Mouse (Mus musculus) stomach, embryonic 16.5 days (tissue): Measurements from ENCODE around the gene Klf11. TPM values are rescaled to one million over a fixed set of nuclear protein-coding genes. Genes with fewer than 3 reads are reported as not detected.

Source experiments
- ATAC-seq: fragments of 200-750 bp; cut with Nextera tagmentation; 2 replicates; pipeline ENCODE4 v1.8.0; 2017; ENCODE audit warnings: moderate number of reproducible peaks, moderate TSS enrichment; ENCODE audit not compliant: insufficient read depth, low FRiP score
- H3K27ac ChIP-seq: fragments of 300-500 bp; sonication (generic); 2 replicates; pipeline ENCODE4 v1.5.1; 2014; ENCODE audit warnings: low read length
- H3K27me3 ChIP-seq: fragments of 300-500 bp; sonication (generic); 2 replicates; pipeline ENCODE4 v1.6.1; 2014; ENCODE audit warnings: low read length, control low read depth, mixed read lengths; ENCODE audit not compliant: control insufficient read depth, insufficient read depth
- H3K36me3 ChIP-seq: fragments of 300-500 bp; sonication (generic); 2 replicates; pipeline ENCODE4 v1.6.1; 2014; ENCODE audit warnings: low read length; ENCODE audit not compliant: control insufficient read depth, insufficient read depth
- H3K4me1 ChIP-seq: fragments of 300-500 bp; sonication (generic); 2 replicates; pipeline ENCODE4 v1.6.1; 2014; ENCODE audit warnings: low read length, control low read depth, mixed read lengths; ENCODE audit not compliant: control insufficient read depth, insufficient read depth
- H3K4me2 ChIP-seq: fragments of 300-500 bp; sonication (generic); 2 replicates; pipeline ENCODE4 v1.6.1; 2014; ENCODE audit warnings: low read depth, low read length, mixed read lengths
- H3K4me3 ChIP-seq: fragments of 300-500 bp; sonication (generic); replicated peaks from 2 replicates; pipeline ENCODE4 v1.5.1; 2014; ENCODE audit warnings: mild to moderate bottlenecking, low read length
- H3K9ac ChIP-seq: fragments of 300-500 bp; sonication (generic); 2 replicates; pipeline ENCODE4 v1.6.1; 2014; ENCODE audit warnings: low read length
- H3K9me3 ChIP-seq: fragments of 300-500 bp; sonication (generic); replicated peaks from 2 replicates; pipeline ENCODE4 v1.6.1; 2016; ENCODE audit warnings: low read length, control low read depth; ENCODE audit not compliant: control insufficient read depth
- WGBS: fragments of 180-500 bp; shearing (Covaris S2); extraction: QIAGEN DNeasy Blood & Tissue Kit; methylation state at CpG from one replicate; pipeline ENCODE4 v1.1.7; 2014; 5-methylcytosine and 5-hydroxymethylcytosine counted together
- polyA plus RNA-seq: library from polyadenylated mRNA; unstranded; fragments of >200 nt; fragmentation: Nextera tagmentation; extraction: Ambion mirVana; gene quantifications from 2 replicates; pipeline ENCODE4 v1.2.1, GENCODE M21; 2015

The Klf11 gene
- polyA plus RNA-seq, 1 experiment from 2014 or later: 12.8 TPM

- H3K4me3 ChIP-seq: no peak overlapping the region
- 83% methylated on average over 5 of the region's 5 CpGs for WGBS
- H3K27ac ChIP-seq: no peak overlapping the region
- H3K36me3 ChIP-seq: no peaks in the 10 kb centered on the region
- no peak for ATAC-seq
- no peaks in the 10 kb centered on the region for H3K9me3 ChIP-seq
- H3K27me3 ChIP-seq: no peaks in the 10 kb centered on the region
- no peaks in the 10 kb centered on the region for H3K4me1 ChIP-seq
- no peak overlapping the region for H3K9ac ChIP-seq
- H3K4me2 ChIP-seq: no peak overlapping the region
Measured at GRCm38 (mm10) chr12:24662131-24662530, 11.1 kb downstream of the Klf11 start.

GRCm38 (mm10) chr12:24680096-24680491, 29.0 kb downstream of the Klf11 start:
- Histone ChIP-seq H3K36me3 (no peaks in the 10 kb centered on the region), H3K9ac (peak overlapping the region; percentile 78), H3K27me3 (peaks cover 8% of the 10 kb centered on the region), H3K9me3 (no peaks in the 10 kb centered on the region), H3K4me1 (peaks cover 22% of the 10 kb centered on the region), H3K4me3 (peak overlapping the region; percentile 50), H3K27ac (no peak overlapping the region), H3K4me2 (peak overlapping the region; percentile 84)
- 29% methylated on average over 9 of the region's 9 CpGs for WGBS
- ATAC-seq: no peak

- Histone ChIP-seq H3K4me3 (peak overlapping the region; percentile 50), H3K27ac (no peak overlapping the region), H3K9me3 (no peaks in the 10 kb centered on the region), H3K4me2 (peak overlapping the region; percentile 84), H3K36me3 (no peaks in the 10 kb centered on the region), H3K27me3 (peaks cover 8% of the 10 kb centered on the region), H3K9ac (peak overlapping the region; percentile 78), H3K4me1 (peaks cover 22% of the 10 kb centered on the region)
- 1% methylated on average over 60 of the region's 61 CpGs for WGBS
- ATAC-seq: peak; percentile 52; the same call in 1 of the 2 replicates
Measured at GRCm38 (mm10) chr12:24680492-24681285, 29.6 kb downstream of the Klf11 start.

- Histone ChIP-seq H3K9me3 (no peaks in the 10 kb centered on the region), H3K36me3 (no peaks in the 10 kb centered on the region), H3K4me3 (peak within 1 kb of the TSS; percentile 50), H3K9ac (peak within 1 kb of the TSS; percentile 78), H3K27me3 (peaks cover 8% of the 10 kb centered on the region), H3K27ac (peak within 1 kb of the TSS; percentile 11; the same call in 1 of the 2 replicates), H3K4me1 (peaks cover 27% of the 10 kb centered on the region), H3K4me2 (peak within 1 kb of the TSS; percentile 84)
- WGBS: 8% methylated on average over 20 of the region's 20 CpGs
- ATAC-seq: peak; percentile 10; the same call in 1 of the 2 replicates
Measured at GRCm38 (mm10) chr12:24681286-24682023, 30.4 kb downstream of the Klf11 start, which contains the start of gene Cys1. TSS of gene Cys1 (minus strand) at chr12:24681813.

GRCm38 (mm10) chr12:24682563-24682962, 31.5 kb downstream of the Klf11 start:
- peak; percentile 30; the same call in 1 of the 2 replicates for ATAC-seq
- no peak overlapping the region for H3K9ac ChIP-seq
- no peaks in the 10 kb centered on the region for H3K36me3 ChIP-seq
- no peak overlapping the region for H3K4me3 ChIP-seq
- peaks cover 8% of the 10 kb centered on the region for H3K27me3 ChIP-seq
- peak overlapping the region; percentile 9; the same call in 1 of the 2 replicates for H3K4me2 ChIP-seq
- H3K9me3 ChIP-seq: no peaks in the 10 kb centered on the region
- WGBS: 25% methylated on average over 8 of the region's 8 CpGs
- H3K27ac ChIP-seq: peak overlapping the region; percentile 11; the same call in 1 of the 2 replicates
- peaks cover 27% of the 10 kb centered on the region for H3K4me1 ChIP-seq

GRCm38 (mm10) chr12:24683461-24683860, 32.4 kb downstream of the Klf11 start:
- no peaks in the 10 kb centered on the region for H3K9me3 ChIP-seq
- H3K4me1 ChIP-seq: peaks cover 27% of the 10 kb centered on the region
- no peak for ATAC-seq
- H3K9ac ChIP-seq: no peak overlapping the region
- 69% methylated on average over 7 of the region's 7 CpGs for WGBS
- H3K4me3 ChIP-seq: no peak overlapping the region
- no peaks in the 10 kb centered on the region for H3K36me3 ChIP-seq
- no peak overlapping the region for H3K27ac ChIP-seq
- no peak overlapping the region for H3K4me2 ChIP-seq
- H3K27me3 ChIP-seq: peaks cover 8% of the 10 kb centered on the region

- H3K27me3 ChIP-seq: peaks cover 8% of the 10 kb centered on the region
- WGBS: 49% methylated on average over 6 of the region's 6 CpGs
- H3K9me3 ChIP-seq: no peaks in the 10 kb centered on the region
- 0 out of 2 replicates have a peak overlapping the region, but pooled peaks have one; percentile 27 for H3K27ac ChIP-seq
- no peak overlapping the region for H3K4me3 ChIP-seq
- H3K36me3 ChIP-seq: no peaks in the 10 kb centered on the region
- peaks cover 21% of the 10 kb centered on the region for H3K4me1 ChIP-seq
- no peak overlapping the region for H3K9ac ChIP-seq
- H3K4me2 ChIP-seq: no peak overlapping the region
- ATAC-seq: peak; percentile 70; the same call in 1 of the 2 replicates
Measured at GRCm38 (mm10) chr12:24686038-24686695, 35.1 kb downstream of the Klf11 start.

GRCm38 (mm10) chr12:24686696-24687346, 35.7 kb downstream of the Klf11 start:
- ATAC-seq: no peak
- peaks cover 2% of the 10 kb centered on the region; the same call in 1 of the 2 replicates for H3K27me3 ChIP-seq
- no peak overlapping the region for H3K4me3 ChIP-seq
- no peak overlapping the region for H3K9ac ChIP-seq
- H3K27ac ChIP-seq: no peak overlapping the region
- peaks cover 15% of the 10 kb centered on the region for H3K4me1 ChIP-seq
- no peaks in the 10 kb centered on the region for H3K9me3 ChIP-seq
- no peak overlapping the region for H3K4me2 ChIP-seq
- WGBS: 62% methylated on average over 11 of the region's 11 CpGs
- no peaks in the 10 kb centered on the region for H3K36me3 ChIP-seq
